Mouse (Mus musculus): ENCODE results near the gene Ccnt1. TPM values are rescaled to one million over a fixed set of nuclear protein-coding genes. Genes with fewer than 3 reads are reported as not detected.

The Ccnt1 gene
- 22.9 TPM for polyA plus RNA-seq (2014; fragmentation: Illumina TruSeq; extraction: RNeasy Lipid Tissue Mini Kit (QIAGEN cat#74804); ENCODE audit: low read depth, low replicate concordance)

DNA sequence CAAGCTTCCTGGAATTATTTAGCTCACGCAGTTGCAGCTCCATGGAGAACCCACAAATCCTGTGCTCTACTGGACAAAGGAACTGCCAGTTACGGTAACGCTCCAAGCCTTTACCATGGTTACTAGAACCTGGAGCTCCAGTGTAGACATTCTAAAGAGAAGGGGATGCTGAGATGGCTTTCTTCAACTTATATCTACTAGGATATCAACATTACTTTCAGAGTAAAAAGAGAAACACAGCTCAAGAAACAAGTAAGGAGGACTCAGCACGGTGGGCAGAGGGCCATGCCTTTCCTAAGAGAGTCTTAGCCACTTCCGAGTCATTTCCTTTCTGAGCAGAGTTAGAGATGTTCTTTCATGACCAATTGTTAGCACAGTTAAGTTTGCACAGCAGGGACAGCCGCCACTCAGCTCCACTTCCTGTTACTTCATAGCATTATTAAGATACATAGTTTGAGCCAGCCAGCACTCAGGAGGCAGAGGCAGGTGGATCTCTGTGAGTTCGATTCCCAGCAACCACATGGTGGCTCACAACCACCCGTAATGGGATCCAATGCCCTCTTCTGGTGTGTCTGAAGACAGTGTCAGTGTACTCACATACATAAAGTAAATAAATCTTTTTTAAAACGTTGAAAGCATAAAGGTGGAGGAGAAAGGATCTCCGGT lies at the start of gene Ccnt1, which contains the start of gene 4930415O20Rik:
Gene Ccnt1, minus strand, starts transcription at position 51 of the 666 bp plus-strand sequence.
Gene 4930415O20Rik, plus strand, starts transcription at position 132 of the 666 bp plus-strand sequence.

GRCm38 (mm10) chr15:98609331-98610130 lies 38.8 kb upstream of the Ccnt1 start, which contains the start of gene Adcy6:
Gene Adcy6, minus strand, starts transcription at chr15:98610076.

GRCm38 (mm10) chr15:98533881-98534627 lies 36.7 kb downstream of the Ccnt1 start, which contains the start of gene Kansl2:
Gene Kansl2, minus strand, starts transcription at chr15:98534264.

GRCm38 (mm10) chr15:98492102-98492501 lies 78.6 kb downstream of the Ccnt1 start, which contains the start of gene Olfr279:
Gene Olfr279, plus strand, starts transcription at chr15:98492402.

Other genes with a start within 250 kb of the Ccnt1 start
- gene Olfr284, start 229.9 kb downstream of the Ccnt1 start, polyA plus RNA-seq (2014; fragmentation: Illumina TruSeq; extraction: RNeasy Lipid Tissue Mini Kit (QIAGEN cat#74804); ENCODE audit: low read depth, low replicate concordance): not detected
- gene Olfr283, start 190.0 kb downstream of the Ccnt1 start, polyA plus RNA-seq (2014; fragmentation: Illumina TruSeq; extraction: RNeasy Lipid Tissue Mini Kit (QIAGEN cat#74804); ENCODE audit: low read depth, low replicate concordance): not detected
- gene Olfr282, start 139.7 kb downstream of the Ccnt1 start, polyA plus RNA-seq (2014; fragmentation: Illumina TruSeq; extraction: RNeasy Lipid Tissue Mini Kit (QIAGEN cat#74804); ENCODE audit: low read depth, low replicate concordance): not detected
- not detected for gene Olfr281, start 118.3 kb downstream of the Ccnt1 start, polyA plus RNA-seq (2014; fragmentation: Illumina TruSeq; extraction: RNeasy Lipid Tissue Mini Kit (QIAGEN cat#74804); ENCODE audit: low read depth, low replicate concordance)
- not detected for gene OR5BS1P, start 101.0 kb downstream of the Ccnt1 start, polyA plus RNA-seq (2014; fragmentation: Illumina TruSeq; extraction: RNeasy Lipid Tissue Mini Kit (QIAGEN cat#74804); ENCODE audit: low read depth, low replicate concordance)
- gene Lalba, start 88.2 kb downstream of the Ccnt1 start, polyA plus RNA-seq (2014; fragmentation: Illumina TruSeq; extraction: RNeasy Lipid Tissue Mini Kit (QIAGEN cat#74804); ENCODE audit: low read depth, low replicate concordance): not detected
- gene Olfr279, start 78.5 kb downstream of the Ccnt1 start, polyA plus RNA-seq (2014; fragmentation: Illumina TruSeq; extraction: RNeasy Lipid Tissue Mini Kit (QIAGEN cat#74804); ENCODE audit: low read depth, low replicate concordance): not detected
- 45.0 TPM for gene Kansl2, start 36.7 kb downstream of the Ccnt1 start, polyA plus RNA-seq (2014; fragmentation: Illumina TruSeq; extraction: RNeasy Lipid Tissue Mini Kit (QIAGEN cat#74804); ENCODE audit: low read depth, low replicate concordance)
- gene 4930415O20Rik, start 81 bp upstream of the Ccnt1 start, polyA plus RNA-seq (2014; fragmentation: Illumina TruSeq; extraction: RNeasy Lipid Tissue Mini Kit (QIAGEN cat#74804); ENCODE audit: low read depth, low replicate concordance): 1.9 TPM
- gene Adcy6, start 39.2 kb upstream of the Ccnt1 start, polyA plus RNA-seq (2014; fragmentation: Illumina TruSeq; extraction: RNeasy Lipid Tissue Mini Kit (QIAGEN cat#74804); ENCODE audit: low read depth, low replicate concordance): 87.3 TPM
- 7.3 TPM for gene Cacnb3, start 59.9 kb upstream of the Ccnt1 start, polyA plus RNA-seq (2014; fragmentation: Illumina TruSeq; extraction: RNeasy Lipid Tissue Mini Kit (QIAGEN cat#74804); ENCODE audit: low read depth, low replicate concordance)
- gene Ddx23, start 92.0 kb upstream of the Ccnt1 start, polyA plus RNA-seq (2014; fragmentation: Illumina TruSeq; extraction: RNeasy Lipid Tissue Mini Kit (QIAGEN cat#74804); ENCODE audit: low read depth, low replicate concordance): 45.2 TPM
- 1.3 TPM for gene Rnd1, start 106.5 kb upstream of the Ccnt1 start, polyA plus RNA-seq (2014; fragmentation: Illumina TruSeq; extraction: RNeasy Lipid Tissue Mini Kit (QIAGEN cat#74804); ENCODE audit: low read depth, low replicate concordance)
- 5.6 TPM for gene Ccdc65, start 137.3 kb upstream of the Ccnt1 start, polyA plus RNA-seq (2014; fragmentation: Illumina TruSeq; extraction: RNeasy Lipid Tissue Mini Kit (QIAGEN cat#74804); ENCODE audit: low read depth, low replicate concordance)
- 41.6 TPM for gene Fkbp11, start 157.3 kb upstream of the Ccnt1 start, polyA plus RNA-seq (2014; fragmentation: Illumina TruSeq; extraction: RNeasy Lipid Tissue Mini Kit (QIAGEN cat#74804); ENCODE audit: low read depth, low replicate concordance)
- gene Arf3, start 192.3 kb upstream of the Ccnt1 start, polyA plus RNA-seq (2014; fragmentation: Illumina TruSeq; extraction: RNeasy Lipid Tissue Mini Kit (QIAGEN cat#74804); ENCODE audit: low read depth, low replicate concordance): 114 TPM
- 2.8 TPM for gene Wnt10b, start 207.2 kb upstream of the Ccnt1 start, polyA plus RNA-seq (2014; fragmentation: Illumina TruSeq; extraction: RNeasy Lipid Tissue Mini Kit (QIAGEN cat#74804); ENCODE audit: low read depth, low replicate concordance)
- gene Wnt1, start 218.9 kb upstream of the Ccnt1 start, polyA plus RNA-seq (2014; fragmentation: Illumina TruSeq; extraction: RNeasy Lipid Tissue Mini Kit (QIAGEN cat#74804); ENCODE audit: low read depth, low replicate concordance): not detected
- gene Ddn, start 238.6 kb upstream of the Ccnt1 start, polyA plus RNA-seq (2014; fragmentation: Illumina TruSeq; extraction: RNeasy Lipid Tissue Mini Kit (QIAGEN cat#74804); ENCODE audit: low read depth, low replicate concordance): not detected

Measured in adipose tissue, adult 10 weeks (tissue).